Mouse (Mus musculus): ENCODE results near the gene Coa3. TPM values are rescaled to one million over a fixed set of nuclear protein-coding genes. Genes with fewer than 3 reads are reported as not detected.

Gene Coa3
- 50.7 and 59.2 TPM in 2 replicates for polyA plus RNA-seq (2012; rRNA removed)

GRCm38 (mm10) chr11:101278223-101279192 is at the start of gene Coa3, which contains the start of gene Cntd1:
Coa3 (minus strand) TSS chr11:101279114.
Cntd1 (plus strand) TSS chr11:101279012.

GRCm38 (mm10) chr11:101324763-101325162 is 45.8 kb upstream of the Coa3 start, which contains the start of gene Aoc2:
Aoc2 (plus strand) TSS chr11:101325063.

GRCm38 (mm10) chr11:101315665-101316500 is 37.0 kb upstream of the Coa3 start, which contains the start of gene Psme3:
Psme3 (plus strand) TSS chr11:101316213.

GRCm38 (mm10) chr11:101302004-101302798 is 23.3 kb upstream of the Coa3 start, which contains the start of gene Becn1:
Becn1 (minus strand) TSS chr11:101302286.

GRCm38 (mm10) chr11:101259948-101260825 is 18.7 kb downstream of the Coa3 start, which contains the start of gene Wnk4:
Wnk4 (plus strand) TSS chr11:101260567.

GRCm38 (mm10) chr11:101253613-101254389 is 25.1 kb downstream of the Coa3 start, which contains the start of gene Vps25:
Vps25 (plus strand) TSS chr11:101253707.

GRCm38 (mm10) chr11:101245855-101246701 is 32.8 kb downstream of the Coa3 start, which contains the start of gene Ramp2:
Ramp2 (plus strand) TSS chr11:101246028.

Other genes with a start within 250 kb of the Coa3 start
- 2.9 and 3.4 TPM in 2 replicates for gene Naglu, start 209.1 kb downstream of the Coa3 start, polyA plus RNA-seq (2012; rRNA removed)
- gene Hsd17b1, start 200.7 kb downstream of the Coa3 start, polyA plus RNA-seq (2012; rRNA removed), result 0.16 and 0.29 TPM in 2 replicates
- gene Coasy, start 196.5 kb downstream of the Coa3 start, polyA plus RNA-seq (2012; rRNA removed), result 13.9 and 16.1 TPM in 2 replicates
- gene Mlx, start 191.8 kb downstream of the Coa3 start, polyA plus RNA-seq (2012; rRNA removed), result 16.2 and 18.2 TPM in 2 replicates
- gene Psmc3ip, start 183.7 kb downstream of the Coa3 start, polyA plus RNA-seq (2012; rRNA removed), result 17.9 and 19.9 TPM in 2 replicates
- 18.0 and 21.8 TPM in 2 replicates for gene Retreg3, start 159.2 kb downstream of the Coa3 start, polyA plus RNA-seq (2012; rRNA removed)
- 8.7 and 13.8 TPM in 2 replicates for gene Tubg1, start 159.2 kb downstream of the Coa3 start, polyA plus RNA-seq (2012; rRNA removed)
- gene Tubg2, start 123.2 kb downstream of the Coa3 start, polyA plus RNA-seq (2012; rRNA removed), result 0.08 and 0.11 TPM in 2 replicates
- 0.14 and 0.15 TPM in 2 replicates for gene Cntnap1, start 108.6 kb downstream of the Coa3 start, polyA plus RNA-seq (2012; rRNA removed)
- gene Plekhh3, start 107.8 kb downstream of the Coa3 start, polyA plus RNA-seq (2012; rRNA removed), result 0.95 and 0.97 TPM in 2 replicates
- not detected in 2 replicates for gene Ccr10, start 103.7 kb downstream of the Coa3 start, polyA plus RNA-seq (2012; rRNA removed)
- gene Ezh1, start 52.7 kb downstream of the Coa3 start, polyA plus RNA-seq (2012; rRNA removed), result 8.9 and 9.4 TPM in 2 replicates
- gene Ramp2, start 33.1 kb downstream of the Coa3 start, polyA plus RNA-seq (2012; rRNA removed), result 13.0 and 15.1 TPM in 2 replicates
- 34.6 and 40.2 TPM in 2 replicates for gene Vps25, start 25.4 kb downstream of the Coa3 start, polyA plus RNA-seq (2012; rRNA removed)
- gene Wnk4, start 18.5 kb downstream of the Coa3 start, polyA plus RNA-seq (2012; rRNA removed), result 5.2 and 5.4 TPM in 2 replicates
- gene Cntd1, start 102 bp downstream of the Coa3 start, polyA plus RNA-seq (2012; rRNA removed), result 0.37 and 0.56 TPM in 2 replicates
- gene Becn1, start 23.2 kb upstream of the Coa3 start, polyA plus RNA-seq (2012; rRNA removed), result 67.0 and 70.3 TPM in 2 replicates
- gene Psme3, start 37.1 kb upstream of the Coa3 start, polyA plus RNA-seq (2012; rRNA removed), result 111 and 131 TPM in 2 replicates
- 3.2 and 5.2 TPM in 2 replicates for gene Aoc2, start 45.9 kb upstream of the Coa3 start, polyA plus RNA-seq (2012; rRNA removed)
- 0.17 and 0.24 TPM in 2 replicates for gene Aoc3, start 51.5 kb upstream of the Coa3 start, polyA plus RNA-seq (2012; rRNA removed)
- gene G6pc, start 88.4 kb upstream of the Coa3 start, polyA plus RNA-seq (2012; rRNA removed), result 0.01 TPM in 2 replicates
- gene Aarsd1, start 138.5 kb upstream of the Coa3 start, polyA plus RNA-seq (2012; rRNA removed), result 26.3 and 29.3 TPM in 2 replicates
- gene Gm27029, start 145.7 kb upstream of the Coa3 start, polyA plus RNA-seq (2012; rRNA removed), result 1.2 and 1.4 TPM in 2 replicates
- gene Rundc1, start 146.0 kb upstream of the Coa3 start, polyA plus RNA-seq (2012; rRNA removed), result 3.4 and 4.2 TPM in 2 replicates
- gene Ptges3l, start 146.2 kb upstream of the Coa3 start, polyA plus RNA-seq (2012; rRNA removed), result 0.92 and 1.4 TPM in 2 replicates
- 934 and 1,025 TPM in 2 replicates for gene Rpl27, start 163.2 kb upstream of the Coa3 start, polyA plus RNA-seq (2012; rRNA removed)
- gene Ifi35, start 169.3 kb upstream of the Coa3 start, polyA plus RNA-seq (2012; rRNA removed), result 19.6 and 24.0 TPM in 2 replicates
- gene Rnd2, start 185.9 kb upstream of the Coa3 start, polyA plus RNA-seq (2012; rRNA removed), result 2.7 and 3.3 TPM in 2 replicates
- 8.3 and 9.3 TPM in 2 replicates for gene Vat1, start 187.1 kb upstream of the Coa3 start, polyA plus RNA-seq (2012; rRNA removed)

Data from liver, embryonic 14 days (tissue).